Mouse (Mus musculus) lung, postnatal 0 days (tissue): ENCODE measurements at regions not wholly inside any gene's neighbourhood (a gene's known extent, or its start where the extent isn't known, plus 50 kb on each side); places are given as distances from the start of the nearest gene placed in this dataset.

Experiments used
- ATAC-seq: fragments of 200-750 bp; cut with Nextera tagmentation; 2 replicates; pipeline ENCODE4 v1.8.0; 2017; ENCODE audit warnings: moderate library complexity
- DNase-seq: peaks from one replicate; pipeline ENCODE4 v3.0.0-alpha.2; 2016; ENCODE audit warnings: low spot score
- H3K27ac ChIP-seq: fragments of 300-500 bp; sonication (generic); 2 replicates; pipeline ENCODE4 v1.5.1; 2014; ENCODE audit warnings: antibody characterized with exemption, mild to moderate bottlenecking, low read length, mixed read lengths
- H3K27me3 ChIP-seq: fragments of 300-500 bp; sonication (generic); replicated peaks from 2 replicates; pipeline ENCODE4 v1.6.1; 2014; ENCODE audit warnings: low read length, mixed read lengths; ENCODE audit not compliant: insufficient read depth
- H3K36me3 ChIP-seq: fragments of 300-500 bp; sonication (generic); 2 replicates; pipeline ENCODE4 v1.6.1; 2014; ENCODE audit warnings: low read length, mixed read lengths; ENCODE audit not compliant: insufficient read depth
- H3K4me1 ChIP-seq: fragments of 300-500 bp; sonication (generic); 2 replicates; pipeline ENCODE4 v1.6.1; 2014; ENCODE audit warnings: antibody characterized with exemption, low read depth, low read length, mixed read lengths; ENCODE audit not compliant: insufficient read depth
- H3K4me2 ChIP-seq: fragments of 300-500 bp; sonication (generic); replicated peaks from 2 replicates; pipeline ENCODE4 v1.6.1; 2014; ENCODE audit warnings: low read depth, mild to moderate bottlenecking, low read length, moderate library complexity, mixed read lengths
- H3K4me3 ChIP-seq: fragments of 300-500 bp; sonication (generic); 2 replicates; pipeline ENCODE4 v1.5.1; 2014; ENCODE audit warnings: low read depth, low read length
- H3K9ac ChIP-seq: fragments of 300-500 bp; sonication (generic); replicated peaks from 2 replicates; pipeline ENCODE4 v1.6.1; 2014; ENCODE audit warnings: low read depth, mild to moderate bottlenecking
- H3K9me3 ChIP-seq: fragments of 300-500 bp; sonication (generic); 2 replicates; pipeline ENCODE4 v1.6.1; 2016; ENCODE audit warnings: low read length, mixed read lengths
- CTCF ChIP-seq: IDR thresholded peaks from 2 replicates; pipeline ENCODE4 v1.5.1; 2016; ENCODE audit warnings: antibody characterized with exemption, mild to moderate bottlenecking
- EP300 ChIP-seq: IDR thresholded peaks from 2 replicates; pipeline ENCODE4 v1.6.1; 2016; ENCODE audit warnings: antibody characterized with exemption, mild to moderate bottlenecking, control low read depth
- WGBS: fragments of 180-500 bp; shearing (Covaris S2); extraction: QIAGEN DNeasy Blood & Tissue Kit; methylation state at CpG from one replicate; pipeline ENCODE4 v1.1.7; 2014; 5-methylcytosine and 5-hydroxymethylcytosine counted together

DNA sequence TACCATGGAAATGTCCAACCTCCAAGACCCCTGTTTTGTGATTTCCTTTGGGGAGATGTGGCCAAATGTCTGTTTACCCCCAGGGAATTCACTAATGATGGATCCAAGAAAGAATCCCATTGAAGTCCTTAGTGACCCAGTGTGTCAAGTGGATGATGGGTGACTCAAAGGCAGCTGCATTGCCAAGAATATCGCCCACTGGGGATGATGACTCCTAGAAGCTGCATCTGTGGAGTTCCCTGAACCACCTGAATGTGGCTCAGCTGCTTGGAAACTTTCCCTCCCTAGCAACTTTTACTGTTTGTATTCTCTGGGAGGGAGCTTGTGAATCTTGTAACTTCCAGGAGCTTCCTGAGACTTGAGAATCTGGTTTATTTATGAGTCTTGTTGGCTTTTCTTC, 578.3 kb downstream of the 1810013L24Rik start:
- Histone ChIP-seq H3K27me3 (no peaks in the 10 kb centered on the region), H3K4me2 (no peak overlapping the region), H3K9ac (no peak overlapping the region), H3K27ac (no peak overlapping the region), H3K4me1 (no peaks in the 10 kb centered on the region), H3K9me3 (no peaks in the 10 kb centered on the region), H3K4me3 (no peak overlapping the region), H3K36me3 (no peaks in the 10 kb centered on the region)
- TF ChIP-seq CTCF (no peak), EP300 (no peak)
- DNase-seq (no peak), ATAC-seq (no peak)
- WGBS: 62% methylated on average over 1 of the region's 1 CpGs

DNA sequence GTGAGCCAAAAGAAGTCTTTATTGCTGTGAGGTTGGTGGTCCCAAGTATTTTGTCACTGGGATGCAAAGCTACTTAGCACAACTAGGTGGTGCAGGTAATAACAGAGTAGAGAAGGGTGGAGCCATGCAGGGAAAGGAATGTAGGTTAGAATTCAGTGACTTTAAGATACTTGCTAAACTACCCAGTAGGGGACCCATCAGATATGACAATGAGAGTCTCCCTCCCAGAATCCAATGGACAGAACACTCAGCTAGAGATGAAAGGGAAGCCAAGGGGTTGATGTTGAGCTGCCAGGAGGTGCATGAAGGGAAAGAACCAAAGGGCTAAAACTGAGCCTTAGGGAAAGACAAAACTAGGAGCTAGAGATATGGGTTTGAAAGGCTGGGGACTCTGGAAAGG, 564.9 kb downstream of the Grin2a start:
- Histone ChIP-seq H3K27me3 (no peaks in the 10 kb centered on the region), H3K27ac (no peak overlapping the region), H3K4me3 (no peak overlapping the region), H3K9me3 (no peaks in the 10 kb centered on the region), H3K36me3 (no peaks in the 10 kb centered on the region), H3K4me1 (no peaks in the 10 kb centered on the region), H3K9ac (no peak overlapping the region), H3K4me2 (no peak overlapping the region)
- no peak for ATAC-seq
- no peak for DNase-seq
- TF ChIP-seq CTCF (no peak), EP300 (no peak)

DNA sequence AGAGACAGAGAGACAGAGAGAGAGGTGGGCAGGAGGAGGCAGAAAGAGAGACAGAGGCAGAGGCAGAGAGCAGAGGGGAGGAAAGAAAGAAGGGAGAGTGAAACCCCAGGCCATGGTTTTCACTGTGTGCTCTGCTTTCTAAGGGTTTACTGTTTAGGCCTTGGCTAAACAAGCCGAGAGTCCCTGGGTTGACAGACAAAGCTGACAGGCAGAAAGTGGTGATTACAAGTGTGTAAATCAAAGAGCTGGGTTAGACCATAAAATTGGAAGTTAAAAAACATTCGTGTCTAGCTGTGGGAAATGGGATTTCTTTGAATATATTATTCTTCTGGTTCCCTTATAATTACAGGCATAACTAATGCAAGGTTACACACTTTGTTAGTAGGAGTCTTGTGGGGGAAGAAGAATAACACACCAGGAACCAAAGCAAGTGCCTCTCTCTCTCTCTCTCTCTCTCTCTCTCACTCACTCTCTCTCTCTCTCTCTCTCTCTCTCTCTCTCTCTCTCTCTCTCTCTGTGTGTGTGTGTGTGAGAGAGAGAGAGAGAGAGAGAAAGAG, 556.0 kb downstream of the Grin2a start:
- Histone ChIP-seq H3K36me3 (no peaks in the 10 kb centered on the region), H3K9ac (no peak overlapping the region), H3K4me3 (no peak overlapping the region), H3K4me1 (no peaks in the 10 kb centered on the region), H3K9me3 (no peaks in the 10 kb centered on the region), H3K27me3 (no peaks in the 10 kb centered on the region), H3K27ac (no peak overlapping the region), H3K4me2 (no peak overlapping the region)
- ATAC-seq (no peak), DNase-seq (no peak)
- TF ChIP-seq EP300 (no peak), CTCF (no peak)
- WGBS: 42% methylated on average over 2 of the region's 2 CpGs

DNA sequence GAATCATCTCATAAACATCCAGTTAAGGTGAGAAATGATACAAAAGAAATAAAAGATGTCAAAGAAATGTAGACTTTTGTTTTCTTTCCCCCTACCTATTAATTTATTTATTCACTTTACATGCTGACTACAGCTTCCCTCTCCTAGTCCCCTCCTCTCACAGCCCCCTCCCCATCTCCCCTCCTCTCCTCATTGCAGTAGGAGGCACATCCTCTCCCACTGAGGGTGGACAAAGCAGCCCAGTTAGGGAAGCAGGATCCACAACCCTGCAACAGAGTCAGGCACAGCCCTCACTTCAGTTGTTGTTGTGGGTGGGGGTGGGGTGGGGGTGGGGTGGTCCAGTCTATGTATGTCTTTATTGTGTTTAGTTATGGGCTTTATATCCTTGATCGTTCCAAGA, 555.5 kb downstream of the Grin2a start:
- no peaks in the 10 kb centered on the region for H3K36me3 ChIP-seq
- no peak for TF ChIP-seq EP300
- TF ChIP-seq CTCF: no peak
- no peaks in the 10 kb centered on the region for H3K27me3 ChIP-seq
- ATAC-seq: no peak
- DNase-seq: no peak
- no peak overlapping the region for H3K9ac ChIP-seq
- no peaks in the 10 kb centered on the region for H3K4me1 ChIP-seq
- H3K4me3 ChIP-seq: no peak overlapping the region
- H3K9me3 ChIP-seq: no peaks in the 10 kb centered on the region
- no peak overlapping the region for H3K4me2 ChIP-seq
- H3K27ac ChIP-seq: no peak overlapping the region
- WGBS: 81% methylated on average over 1 of the region's 1 CpGs

DNA sequence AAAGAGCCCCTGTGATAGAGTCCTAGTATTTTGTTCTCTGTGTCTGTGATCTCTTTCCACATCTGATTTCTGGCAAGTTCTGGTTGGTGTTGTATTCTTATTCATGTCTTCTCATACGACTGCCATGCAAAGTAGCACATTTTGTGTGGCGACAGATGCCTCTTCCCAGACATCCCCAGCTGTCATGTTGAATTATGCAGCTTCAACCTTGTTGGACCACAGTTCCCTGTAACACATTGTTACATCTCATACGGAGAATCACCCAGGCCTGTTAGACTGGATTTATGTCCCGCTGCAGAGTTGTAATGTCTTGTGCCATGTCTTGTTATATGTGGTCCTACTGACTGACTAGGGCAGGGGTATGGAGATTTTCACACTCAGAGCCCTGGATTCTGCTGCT, 543.3 kb downstream of the Grin2a start:
- Histone ChIP-seq H3K9ac (no peak overlapping the region), H3K27ac (no peak overlapping the region), H3K9me3 (no peaks in the 10 kb centered on the region), H3K36me3 (no peaks in the 10 kb centered on the region), H3K4me3 (no peak overlapping the region), H3K4me1 (no peaks in the 10 kb centered on the region), H3K4me2 (no peak overlapping the region), H3K27me3 (no peaks in the 10 kb centered on the region)
- 76% methylated on average over 4 of the region's 4 CpGs for WGBS
- TF ChIP-seq EP300: no peak
- TF ChIP-seq CTCF: no peak
- no peak for ATAC-seq
- no peak for DNase-seq

DNA sequence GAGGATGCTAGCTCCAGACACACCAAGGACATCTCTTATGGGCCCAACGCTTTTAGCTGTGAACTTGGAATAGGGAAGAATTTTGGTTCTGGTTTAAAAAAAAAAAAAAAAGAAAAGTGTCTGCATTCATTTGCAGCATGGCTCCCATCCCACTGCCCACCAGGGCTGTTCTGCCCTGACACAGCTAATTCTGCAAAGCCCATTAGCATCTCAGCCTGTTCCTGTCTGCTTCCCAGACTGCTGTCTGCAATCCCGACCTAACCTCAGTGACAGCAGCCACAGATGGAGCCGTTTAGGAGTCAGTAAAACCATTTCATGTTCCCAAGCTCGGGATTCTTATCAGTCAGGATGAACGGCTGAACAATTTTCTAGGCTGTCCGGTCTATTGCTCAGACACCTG, 537.8 kb downstream of the Grin2a start:
- Histone ChIP-seq H3K27ac (no peak overlapping the region), H3K36me3 (no peaks in the 10 kb centered on the region), H3K9ac (no peak overlapping the region), H3K4me2 (no peak overlapping the region), H3K9me3 (no peaks in the 10 kb centered on the region), H3K4me3 (no peak overlapping the region), H3K4me1 (no peaks in the 10 kb centered on the region), H3K27me3 (no peaks in the 10 kb centered on the region)
- WGBS: 55% methylated on average over 6 of the region's 6 CpGs
- no peak for TF ChIP-seq EP300
- no peak for TF ChIP-seq CTCF
- no peak for ATAC-seq
- DNase-seq: no peak

DNA sequence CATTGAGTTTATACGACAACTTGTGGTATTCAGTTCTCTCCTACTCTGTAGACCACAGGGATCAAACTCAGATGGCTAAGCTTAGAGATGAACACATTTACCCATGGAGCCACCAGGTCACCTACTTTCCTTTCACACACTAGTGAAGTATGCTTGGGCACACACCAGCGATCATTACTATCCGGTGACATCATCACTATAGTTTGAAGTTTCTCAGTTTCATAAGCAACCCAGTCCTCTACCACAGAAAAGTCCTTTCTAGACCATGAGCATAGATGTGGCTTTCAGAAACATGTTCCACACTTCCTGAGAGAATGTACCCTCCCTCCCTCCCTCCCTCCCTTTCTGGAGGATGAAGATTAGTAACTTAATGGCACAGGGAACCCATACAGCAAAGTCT, 532.9 kb downstream of the Grin2a start:
- WGBS: 74% methylated on average over 3 of the region's 3 CpGs
- no peaks in the 10 kb centered on the region for H3K27me3 ChIP-seq
- TF ChIP-seq CTCF (no peak), EP300 (no peak)
- no peaks in the 10 kb centered on the region for H3K4me1 ChIP-seq
- no peak overlapping the region for H3K4me3 ChIP-seq
- ATAC-seq (no peak), DNase-seq (no peak)
- H3K4me2 ChIP-seq: no peak overlapping the region
- H3K27ac ChIP-seq: no peak overlapping the region
- H3K9me3 ChIP-seq: no peaks in the 10 kb centered on the region
- no peak overlapping the region for H3K9ac ChIP-seq
- H3K36me3 ChIP-seq: no peaks in the 10 kb centered on the region
